In genomic region chr10:39324291-39324690, GRCm38 (mm10) we compare ENCODE assay signal across 13 mouse cellular contexts.
"Had no signal": no experiment of that assay in that cellular context is flagged by ENCODE, and none has a peak within 500 bp of the region (broad histone marks: within the 10 kb centered on the region; RNA-seq: fewer than 3 reads in every experiment).

No protein-coding gene starts in this region.

- H3K4me1 ChIP-seq: liver, embryonic 13.5 days had no signal

- H3K9me3 ChIP-seq: limb, embryonic 12.5 days; liver, embryonic 13.5 days; lung, embryonic 15.5 days; megakaryocyte, embryonic 14.5 days; midbrain, embryonic 15.5 days; stomach, embryonic 15.5 days had no signal

- H3K4me2 ChIP-seq: limb, embryonic 12.5 days; liver, embryonic 13.5 days; lung, embryonic 15.5 days; midbrain, embryonic 11.5 days; midbrain, embryonic 15.5 days; stomach, embryonic 15.5 days had no signal

- H3K9ac ChIP-seq: limb, embryonic 12.5 days; liver, embryonic 13.5 days; liver, postnatal 0 days; lung, embryonic 15.5 days; midbrain, embryonic 15.5 days; stomach, embryonic 15.5 days had no signal

- H3K36me3 ChIP-seq: limb, embryonic 12.5 days; liver, embryonic 13.5 days; lung, embryonic 15.5 days; midbrain, embryonic 15.5 days; stomach, embryonic 15.5 days had no signal

- H3K27ac ChIP-seq: limb, embryonic 12.5 days; liver, embryonic 13.5 days; lung, embryonic 15.5 days; midbrain, embryonic 15.5 days; stomach, embryonic 15.5 days had no signal

- DNase-seq: kidney, postnatal 10 days; layer of hippocampus, postnatal 36 days; liver; liver, embryonic 13.5 days; liver, postnatal 0 days; right cerebral cortex, postnatal 14 days; thymus, postnatal 36 days had no signal

- H3K4me3 ChIP-seq: limb, embryonic 12.5 days; liver, embryonic 13.5 days; lung, embryonic 15.5 days; megakaryocyte, embryonic 14.5 days; midbrain, embryonic 15.5 days; stomach, embryonic 15.5 days had no signal

- ATAC-seq: liver, postnatal 0 days; midbrain, embryonic 15.5 days had no signal

- H3K27me3 ChIP-seq: limb, embryonic 12.5 days; liver, embryonic 13.5 days; lung, embryonic 15.5 days; midbrain, embryonic 15.5 days; stomach, embryonic 15.5 days had no signal
